8 mouse cellular contexts compared by ENCODE assay signal in genomic region chr7:4509863-4510608, GRCm38 (mm10). TPM values are rescaled to one million over a fixed set of nuclear protein-coding genes. Genes with fewer than 3 reads are reported as not detected.
DNase-seq lines count a peak whose midpoint lies in the region; ATAC-seq and TF ChIP-seq lines count a peak whose summit lies in the region.

No protein-coding gene starts in this region.

- TF ChIP-seq EP300 in ES-Bruce4 (IDR thresholded peaks at IDR 0.05; ENCODE audit: insufficient read depth, low read depth, low read length): 0 out of 2 replicates have a peak, but pooled peaks have one; percentile 13
- TF ChIP-seq EP300 in heart, postnatal 0 days (IDR thresholded peaks at IDR 0.05; ENCODE audit: low read depth): peak; percentile 77; the same call in 1 of the 2 replicates

- H3K4me2 ChIP-seq in heart, postnatal 0 days (ENCODE audit: low read depth, low read length): peak overlapping the region; percentile 37

- H3K4me3 ChIP-seq in ES-Bruce4 (ENCODE audit: low read depth, low read length): peak overlapping the region; percentile 42
- H3K4me3 ChIP-seq in heart, postnatal 0 days (ENCODE audit: low read depth, low read length): peak overlapping the region; percentile 11; the same call in 1 of the 2 replicates

- no peaks in the 10 kb centered on the region for H3K36me3 ChIP-seq in ES-Bruce4 (ENCODE audit: control insufficient read depth, insufficient read depth, low read length, poor library complexity, severe bottlenecking)
- H3K36me3 ChIP-seq in heart, postnatal 0 days (replicated peaks; ENCODE audit: control insufficient read depth, insufficient read depth, low read length): no peaks in the 10 kb centered on the region

- no peak for TF ChIP-seq POLR2A in ES-Bruce4 (IDR thresholded peaks at IDR 0.05; ENCODE audit: insufficient read depth, low read length)

- H3K9ac ChIP-seq in ES-Bruce4 (ENCODE audit: low read depth, poor library complexity, severe bottlenecking): 0 out of 2 replicates have a peak overlapping the region, but pooled peaks have one; percentile 15
- no peak overlapping the region for H3K9ac ChIP-seq in heart, postnatal 0 days (replicated peaks; ENCODE audit: low read depth, low read length)

- no peaks in the 10 kb centered on the region for H3K9me3 ChIP-seq in ES-Bruce4 (replicated peaks; ENCODE audit: control insufficient read depth, insufficient read depth, low read length, poor library complexity, severe bottlenecking)
- no peaks in the 10 kb centered on the region for H3K9me3 ChIP-seq in heart, postnatal 0 days (replicated peaks; ENCODE audit: control insufficient read depth, low read length)

- 8% methylated on average over 24 of the region's 24 CpGs for WGBS in heart, postnatal 0 days

- ATAC-seq in erythroblast, adult 5-6 weeks (replicated peaks; ENCODE audit: low FRiP score, poor library complexity, severe bottlenecking): peak; percentile 86
- peak; percentile 87 for ATAC-seq in heart, postnatal 0 days (ENCODE audit: insufficient read depth, low read depth)

- no peaks in the 10 kb centered on the region for H3K4me1 ChIP-seq in ES-Bruce4 (ENCODE audit: control insufficient read depth, insufficient read depth, low read length)
- H3K4me1 ChIP-seq in heart, postnatal 0 days (ENCODE audit: control insufficient read depth, insufficient read depth): peaks cover 52% of the 10 kb centered on the region

- no peak overlapping the region for H3K27ac ChIP-seq in ES-Bruce4 (ENCODE audit: insufficient read depth, low read length)
- peak overlapping the region; percentile 88 for H3K27ac ChIP-seq in heart, postnatal 0 days (ENCODE audit: low read depth)

- peak; percentile 87 for DNase-seq in adrenal gland, postnatal 14 days
- peak; percentile 92 for DNase-seq in heart, postnatal 0 days (ENCODE audit: low spot score)
- DNase-seq in kidney, postnatal 25 days: peak; percentile 76 to 86
- peak; percentile 87 for DNase-seq in lung, postnatal 25 days (ENCODE audit: low spot score)
- peak; percentile 77 for DNase-seq in retina, postnatal 7 days (ENCODE audit: low read depth, low spot score)
- DNase-seq in yolk sac, embryonic 10.5 days (ENCODE audit: low spot score): peak; percentile 79

- no peaks in the 10 kb centered on the region for H3K27me3 ChIP-seq in ES-Bruce4 (ENCODE audit: control insufficient read depth, insufficient read depth, low read length, poor library complexity, severe bottlenecking)
- H3K27me3 ChIP-seq in heart, postnatal 0 days (ENCODE audit: control insufficient read depth, insufficient read depth, low read length): no peaks in the 10 kb centered on the region

- peak; percentile 84 for TF ChIP-seq CTCF in ES-Bruce4 (IDR thresholded peaks at IDR 0.05; ENCODE audit: low read depth, low read length)
- peak; percentile 91 for TF ChIP-seq CTCF in heart, postnatal 0 days (IDR thresholded peaks at IDR 0.05; ENCODE audit: low read depth)

RNA-seq across cellular contexts. Expression of gene Tnnt1, which starts 6.1 kb away (rescaled TPM):
- 20.2 and 20.7 TPM in 2 replicates for polyA plus RNA-seq in ES-Bruce4 (2011; ENCODE audit: insufficient read depth, insufficient read length, low read depth, missing spikeins)
- total RNA-seq in adrenal gland, postnatal 14 days (2021): 1.1 and 2.0 TPM in 2 replicates
- 1.3 TPM in 1 of 2 replicates, not detected in the other for total RNA-seq in erythroblast, adult 5-6 weeks (2015; ENCODE audit: low replicate concordance)
- total RNA-seq in erythroblast, adult 5-6 weeks (2017; ENCODE audit: low replicate concordance): 3.8 and 7.2 TPM in 2 replicates
- 27.4 and 28.3 TPM in 2 replicates for total RNA-seq in heart, postnatal 0 days (2014; rRNA removed; ENCODE audit: low replicate concordance)
- 93.7 and 106 TPM in 2 replicates for polyA plus RNA-seq in heart, postnatal 0 days (2015; fragmentation: Nextera tagmentation; extraction: Ambion mirVana)

RNA-seq across cellular contexts. Expression of gene Ppp1r12c, which starts 8.6 kb away (rescaled TPM):
- 63.1 and 68.7 TPM in 2 replicates for polyA plus RNA-seq in ES-Bruce4 (2011; ENCODE audit: insufficient read depth, insufficient read length, low read depth, missing spikeins)
- total RNA-seq in adrenal gland, postnatal 14 days (2021): 83.4 and 90.8 TPM in 2 replicates
- 37.2 and 45.3 TPM in 2 replicates for total RNA-seq in erythroblast, adult 5-6 weeks (2015; ENCODE audit: low replicate concordance)
- 41.3 and 52.0 TPM in 2 replicates for total RNA-seq in erythroblast, adult 5-6 weeks (2017; ENCODE audit: low replicate concordance)
- 89.1 and 105 TPM in 2 replicates for total RNA-seq in heart, postnatal 0 days (2014; rRNA removed; ENCODE audit: low replicate concordance)
- 22.5 and 24.2 TPM in 2 replicates for polyA plus RNA-seq in heart, postnatal 0 days (2015; fragmentation: Nextera tagmentation; extraction: Ambion mirVana)

RNA-seq across cellular contexts. Expression of gene Tnni3, which starts 14.0 kb away (rescaled TPM):
- 10.0 and 11.5 TPM in 2 replicates for polyA plus RNA-seq in ES-Bruce4 (2011; ENCODE audit: insufficient read depth, insufficient read length, low read depth, missing spikeins)
- 0.85 and 3.0 TPM in 2 replicates for total RNA-seq in adrenal gland, postnatal 14 days (2021)
- not detected in 2 replicates for total RNA-seq in erythroblast, adult 5-6 weeks (2015; ENCODE audit: low replicate concordance)
- total RNA-seq in erythroblast, adult 5-6 weeks (2017; ENCODE audit: low replicate concordance): not detected in 2 replicates
- 4,764 and 5,473 TPM in 2 replicates for total RNA-seq in heart, postnatal 0 days (2014; rRNA removed; ENCODE audit: low replicate concordance)
- polyA plus RNA-seq in heart, postnatal 0 days (2015; fragmentation: Nextera tagmentation; extraction: Ambion mirVana): 8,811 and 8,917 TPM in 2 replicates

RNA-seq across cellular contexts. Expression of gene Dnaaf3, which starts 22.2 kb away (rescaled TPM):
- polyA plus RNA-seq in ES-Bruce4 (2011; ENCODE audit: insufficient read depth, insufficient read length, low read depth, missing spikeins): 9.2 and 10.0 TPM in 2 replicates
- total RNA-seq in adrenal gland, postnatal 14 days (2021): 0.63 and 0.75 TPM in 2 replicates
- 1.2 TPM in 1 of 2 replicates, not detected in the other for total RNA-seq in erythroblast, adult 5-6 weeks (2015; ENCODE audit: low replicate concordance)
- total RNA-seq in erythroblast, adult 5-6 weeks (2017; ENCODE audit: low replicate concordance): 0.28 TPM in 1 of 2 replicates, not detected in the other
- 0.11 and 2.6 TPM in 2 replicates for total RNA-seq in heart, postnatal 0 days (2014; rRNA removed; ENCODE audit: low replicate concordance)
- polyA plus RNA-seq in heart, postnatal 0 days (2015; fragmentation: Nextera tagmentation; extraction: Ambion mirVana): 0.60 and 0.63 TPM in 2 replicates

RNA-seq across cellular contexts. Expression of gene Syt5, which starts 37.3 kb away (rescaled TPM):
- 4.3 and 4.9 TPM in 2 replicates for polyA plus RNA-seq in ES-Bruce4 (2011; ENCODE audit: insufficient read depth, insufficient read length, low read depth, missing spikeins)
- total RNA-seq in adrenal gland, postnatal 14 days (2021): 8.2 and 11.6 TPM in 2 replicates
- 1.7 TPM in 1 of 2 replicates, not detected in the other for total RNA-seq in erythroblast, adult 5-6 weeks (2015; ENCODE audit: low replicate concordance)
- total RNA-seq in erythroblast, adult 5-6 weeks (2017; ENCODE audit: low replicate concordance): not detected in 2 replicates
- total RNA-seq in heart, postnatal 0 days (2014; rRNA removed; ENCODE audit: low replicate concordance): 0.23 and 1.4 TPM in 2 replicates
- 0.70 and 0.92 TPM in 2 replicates for polyA plus RNA-seq in heart, postnatal 0 days (2015; fragmentation: Nextera tagmentation; extraction: Ambion mirVana)

Comparison
In these comparisons a context has a peak if more than half of its experiments do, and no peak if none do; other contexts are left out.
1. RNA of gene Tnni3, which starts 14.0 kb away (total RNA-seq): 4,764 to 5,473 TPM in heart, postnatal 0 days; 0.85 to 3.0 TPM in adrenal gland, postnatal 14 days and not detected in erythroblast, adult 5-6 weeks; every median in the first group is over 1,000 times any median in the second.
2. Peak in every context shown above with its lines, with median percentiles within 50 percentile points of each other: DNase-seq.